Mouse (Mus musculus) bone marrow macrophage, adult 2 months (primary cell): ENCODE data around the gene Rad9b. TPM values are rescaled to one million over a fixed set of nuclear protein-coding genes. Genes with fewer than 3 reads are reported as not detected.

ENCODE experiments used
- H3K27ac ChIP-seq: 2 replicates; pipeline ENCODE4 v1.5.1; 2012; ENCODE audit warnings: low read depth, low read length; ENCODE audit not compliant: insufficient read depth
- H3K4me1 ChIP-seq: 2 replicates; pipeline ENCODE4 v1.6.1; 2012; ENCODE audit warnings: low read length; ENCODE audit not compliant: control insufficient read depth, insufficient read depth
- H3K4me3 ChIP-seq: 2 replicates; pipeline ENCODE4 v1.5.1; 2012; ENCODE audit warnings: mild to moderate bottlenecking, low read length, moderate library complexity; ENCODE audit not compliant: insufficient read depth
- CTCF ChIP-seq: IDR thresholded peaks from 2 replicates; pipeline ENCODE4 v1.5.1; 2012; ENCODE audit warnings: low read depth, mild to moderate bottlenecking, low read length, moderate library complexity
- POLR2A ChIP-seq: IDR thresholded peaks from 2 replicates; pipeline ENCODE4 v1.6.1; 2012; ENCODE audit warnings: mild to moderate bottlenecking, low read depth, low read length, borderline replicate concordance
- polyA plus RNA-seq: library from polyadenylated mRNA; stranded (reverse); fragments of >200 nt; gene quantifications from 2 replicates; pipeline ENCODE4 v1.2.4, GENCODE M21; 2012; ENCODE audit not compliant: missing spikeins, insufficient read depth, insufficient read length

Gene Rad9b
- polyA plus RNA-seq, 1 experiment: 2.6 TPM

DNA sequence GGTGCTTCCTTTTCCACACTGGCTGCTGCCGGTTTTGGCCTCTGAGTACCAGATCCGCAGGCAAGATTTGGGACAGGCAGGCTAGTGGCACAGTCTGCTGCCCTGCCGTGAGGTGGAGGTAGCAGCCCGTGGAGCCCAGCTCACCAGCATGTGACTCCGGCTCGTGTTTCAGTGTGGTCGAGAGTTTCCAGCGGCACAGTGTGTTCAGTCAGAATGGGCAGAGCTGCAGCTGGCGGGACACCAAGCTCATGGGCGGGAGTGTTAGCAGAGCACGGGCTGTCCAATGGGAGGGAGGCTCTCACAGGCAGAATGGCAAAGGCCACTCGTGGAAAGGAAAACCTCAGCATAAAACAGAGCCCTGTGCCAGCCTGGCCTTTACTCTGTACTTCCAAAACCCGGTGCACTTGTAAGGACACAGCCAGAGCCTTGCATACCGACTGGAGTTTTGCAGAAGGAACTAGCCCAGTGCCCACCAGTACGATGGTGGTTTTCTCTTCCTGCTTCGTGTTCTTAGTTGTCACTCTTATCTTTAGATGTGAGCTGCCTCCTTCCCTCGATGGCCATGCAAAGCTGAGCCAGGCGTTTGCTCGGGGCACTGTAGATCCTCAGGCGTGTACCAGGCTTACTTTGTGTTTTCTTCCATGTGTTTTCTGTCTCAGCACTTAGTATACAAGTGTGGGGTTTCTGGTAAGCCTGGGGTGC, 38.9 kb downstream of the Rad9b start:
- no peak for TF ChIP-seq POLR2A
- TF ChIP-seq CTCF: no peak
- H3K4me1 ChIP-seq: peaks cover 40% of the 10 kb centered on the region
- no peak overlapping the region for H3K27ac ChIP-seq
- no peak overlapping the region for H3K4me3 ChIP-seq

DNA sequence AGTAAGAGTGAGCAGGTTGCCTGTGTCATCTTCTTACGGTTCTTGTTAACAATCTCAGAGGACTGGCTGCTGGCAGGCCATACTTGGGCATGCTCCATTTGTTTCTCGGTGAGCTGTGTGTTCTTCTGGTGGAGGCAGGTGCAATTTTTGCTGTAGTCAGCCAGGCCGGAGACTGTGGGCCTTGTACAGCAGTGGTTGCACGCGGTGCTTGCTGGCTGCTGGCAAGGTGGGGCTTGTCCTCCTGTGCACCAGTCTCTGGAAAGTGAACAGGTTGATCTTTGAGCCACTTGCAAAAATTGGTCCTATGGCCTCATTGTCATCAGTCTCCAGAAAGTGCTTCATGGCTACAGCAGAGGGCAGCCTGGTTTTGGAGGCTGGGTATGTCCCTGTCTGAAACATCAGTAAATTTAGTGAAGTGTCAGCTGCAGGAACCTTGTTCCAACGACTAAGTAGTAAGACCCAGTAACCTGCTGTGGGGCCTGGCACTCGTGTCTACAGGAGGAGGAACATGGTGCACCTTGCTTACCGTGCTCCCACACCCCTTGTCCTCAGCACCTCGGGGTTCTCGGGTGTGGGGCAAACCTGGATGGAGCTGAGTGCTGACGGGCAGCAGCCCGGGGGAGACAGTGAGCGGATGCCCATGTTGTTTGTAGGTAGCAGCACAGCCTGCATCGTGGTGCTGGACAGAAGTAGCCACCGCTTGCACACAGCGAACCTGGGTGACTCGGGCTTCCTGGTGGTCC, 40.9 kb downstream of the Rad9b start:
- Histone ChIP-seq H3K4me3 (no peak overlapping the region), H3K27ac (no peak overlapping the region), H3K4me1 (peaks cover 30% of the 10 kb centered on the region)
- TF ChIP-seq POLR2A (no peak), CTCF (no peak)

DNA sequence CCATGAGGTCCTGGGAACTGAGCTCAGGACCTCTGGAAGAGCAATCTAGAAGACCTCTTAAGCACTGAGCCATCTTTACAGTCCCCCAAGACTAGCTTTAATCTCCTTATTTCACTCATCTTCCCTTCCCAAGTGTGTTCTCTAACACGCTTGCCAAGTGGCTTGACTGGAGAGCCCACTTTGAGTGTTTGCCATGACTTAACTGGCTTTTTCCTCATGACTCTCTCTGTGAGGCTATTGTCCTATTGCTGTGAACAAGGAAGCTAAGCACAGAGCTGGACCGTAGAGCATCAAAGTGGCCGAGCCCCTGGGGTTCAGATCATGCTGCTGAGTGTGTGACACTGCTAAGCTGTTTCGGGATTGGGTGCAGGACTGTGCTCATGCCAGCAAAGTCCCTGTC, 41.7 kb downstream of the Rad9b start:
- H3K27ac ChIP-seq: no peak overlapping the region
- peaks cover 23% of the 10 kb centered on the region for H3K4me1 ChIP-seq
- TF ChIP-seq POLR2A (no peak), CTCF (no peak)
- H3K4me3 ChIP-seq: no peak overlapping the region

DNA sequence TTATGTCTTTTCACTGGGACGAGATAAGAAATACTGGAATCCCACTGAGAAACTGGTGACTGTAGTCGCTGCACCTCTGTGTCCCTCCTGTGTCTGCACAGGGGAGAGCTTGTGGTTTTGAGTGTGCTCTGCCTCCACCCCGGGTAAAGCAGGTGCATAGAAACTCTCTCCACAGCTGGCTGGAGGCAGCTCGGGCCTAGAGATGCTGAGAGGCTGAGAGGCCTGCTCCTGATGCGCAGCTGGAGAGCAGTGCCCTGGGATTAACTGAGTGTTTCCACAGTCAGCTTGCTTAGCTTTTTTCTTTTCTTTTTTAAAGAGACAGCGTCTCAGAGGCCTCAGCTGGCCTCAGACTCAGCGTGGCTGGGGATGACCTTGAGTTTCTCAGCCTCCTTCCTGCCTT, 42.3 kb downstream of the Rad9b start:
- H3K4me1 ChIP-seq: peaks cover 17% of the 10 kb centered on the region
- H3K4me3 ChIP-seq: no peak overlapping the region
- TF ChIP-seq POLR2A (no peak), CTCF (no peak)
- H3K27ac ChIP-seq: no peak overlapping the region

DNA sequence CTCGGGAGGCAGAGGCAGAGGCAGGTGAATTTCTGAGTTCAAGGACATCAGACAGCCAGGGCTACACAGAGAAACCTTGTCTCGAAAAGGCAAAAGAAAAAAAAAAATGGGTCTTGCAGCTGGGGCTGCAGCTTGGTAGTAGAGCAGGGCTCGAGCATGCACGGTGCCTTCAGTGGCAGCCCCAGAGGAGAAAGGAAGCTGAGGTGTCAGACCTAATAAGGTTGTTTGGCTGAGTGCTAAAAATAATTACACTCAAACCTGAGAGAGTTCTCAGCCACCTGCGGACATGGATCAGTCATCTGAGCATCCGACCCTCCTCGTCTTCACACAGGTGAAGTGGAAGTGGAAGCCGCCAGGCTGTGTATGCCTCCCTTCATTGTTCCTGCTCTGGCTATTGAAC, 43.3 kb downstream of the Rad9b start:
- Histone ChIP-seq H3K4me3 (no peak overlapping the region), H3K4me1 (peaks cover 14% of the 10 kb centered on the region), H3K27ac (no peak overlapping the region)
- TF ChIP-seq POLR2A (no peak), CTCF (no peak)

DNA sequence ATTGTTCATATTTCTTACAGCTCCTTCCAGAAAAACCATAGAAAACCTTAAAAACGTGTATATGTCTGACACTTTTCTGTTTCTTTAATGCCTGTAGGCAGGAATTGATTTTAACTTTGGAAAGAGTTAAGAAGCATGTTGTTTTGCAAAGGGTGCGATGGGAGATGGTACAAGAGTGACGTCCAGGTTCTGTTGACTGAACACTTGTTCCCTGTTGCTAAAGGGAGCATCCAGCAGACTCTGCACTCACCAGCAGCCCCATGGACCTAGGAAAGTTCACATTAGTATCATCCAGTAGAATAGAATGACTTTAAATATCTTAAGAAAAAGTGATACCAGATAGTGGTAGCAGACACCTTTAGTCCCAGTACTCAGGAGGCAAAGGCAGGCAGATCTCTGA, 47.5 kb downstream of the Rad9b start:
- TF ChIP-seq POLR2A: no peak
- TF ChIP-seq CTCF: no peak
- Histone ChIP-seq H3K27ac (no peak overlapping the region), H3K4me1 (peaks cover 42% of the 10 kb centered on the region), H3K4me3 (no peak overlapping the region)

DNA sequence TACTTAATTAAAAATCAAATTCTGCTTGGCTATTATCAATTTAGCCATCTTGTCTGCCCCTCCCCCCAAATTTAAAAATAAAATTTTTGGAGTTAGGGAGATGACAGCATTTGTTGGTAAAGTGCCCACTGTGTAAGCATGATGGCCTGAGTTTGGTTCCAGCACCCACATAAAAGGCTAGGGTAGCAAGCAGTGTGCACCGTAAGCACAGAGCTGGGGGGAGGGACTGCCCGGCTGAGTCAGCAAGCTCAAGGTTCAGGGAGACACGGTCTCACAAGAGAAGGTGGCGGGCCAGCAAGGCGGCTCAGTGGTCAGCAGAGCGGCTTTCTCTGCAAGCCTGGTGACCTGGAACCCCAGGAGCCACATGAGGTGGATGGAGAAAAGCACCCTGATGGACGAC, 48.6 kb downstream of the Rad9b start:
- H3K4me3 ChIP-seq: no peak overlapping the region
- TF ChIP-seq POLR2A: no peak
- no peak for TF ChIP-seq CTCF
- peaks cover 42% of the 10 kb centered on the region for H3K4me1 ChIP-seq
- H3K27ac ChIP-seq: no peak overlapping the region

DNA sequence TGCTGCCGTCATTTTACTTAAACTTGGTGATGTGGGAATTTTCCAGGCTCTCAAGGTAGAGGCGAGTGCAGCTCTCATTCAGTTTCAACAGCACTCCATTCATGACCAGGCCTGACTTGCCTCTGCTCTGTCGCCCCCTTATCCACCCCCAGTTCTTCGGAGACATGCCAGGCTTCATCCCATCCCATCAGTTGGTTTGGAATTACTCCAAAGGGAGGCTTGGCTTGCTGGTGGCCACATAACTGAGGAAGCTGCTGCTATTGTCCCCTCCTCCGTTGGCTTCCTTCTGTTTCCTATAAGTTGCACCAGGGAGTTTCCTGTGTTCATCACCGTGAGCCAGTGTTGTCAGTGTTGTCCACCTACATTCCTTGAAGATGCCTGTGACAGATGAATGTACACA, 49.5 kb downstream of the Rad9b start:
- peaks cover 45% of the 10 kb centered on the region for H3K4me1 ChIP-seq
- no peak overlapping the region for H3K27ac ChIP-seq
- TF ChIP-seq POLR2A (no peak), CTCF (no peak)
- no peak overlapping the region for H3K4me3 ChIP-seq

DNA sequence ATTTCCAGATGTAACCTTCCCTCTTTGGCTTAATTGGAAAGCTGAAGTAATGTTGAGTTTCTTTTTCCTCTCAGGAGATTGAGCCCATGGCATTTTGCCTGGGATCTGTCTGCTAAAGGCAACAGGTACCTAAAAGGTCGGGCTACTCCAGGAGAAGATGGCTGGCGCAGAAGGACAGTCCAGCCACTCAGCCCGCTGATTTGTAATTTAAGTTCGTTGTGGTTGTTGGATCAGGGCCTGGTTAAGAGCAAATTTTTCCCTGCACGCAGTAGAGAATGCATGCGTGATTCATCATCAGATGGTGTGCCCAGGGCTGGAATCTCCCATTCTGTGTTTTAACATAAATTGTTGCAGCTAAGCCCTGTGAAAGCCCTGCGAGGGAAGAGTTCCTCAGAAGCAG, 50.1 kb downstream of the Rad9b start:
- H3K27ac ChIP-seq: no peak overlapping the region

More for the DNA sequence above, 50.1 kb downstream of the Rad9b start:
- TF ChIP-seq POLR2A (no peak), CTCF (no peak)
- peaks cover 45% of the 10 kb centered on the region for H3K4me1 ChIP-seq
- no peak overlapping the region for H3K4me3 ChIP-seq
